Mouse (Mus musculus): Measurements from ENCODE around the gene Mypn. TPM values are rescaled to one million over a fixed set of nuclear protein-coding genes. Genes with fewer than 3 reads are reported as not detected.

Mypn gene
- polyA plus RNA-seq, 1 experiment from 2014 or later = 0.10 TPM

- Histone ChIP-seq H3K9me3 (replicated peaks; ENCODE audit: control insufficient read depth, low read length) (no peaks in the 10 kb centered on the region), H3K27ac (ENCODE audit: low read depth, low read length) (no peak overlapping the region), H3K4me1 (ENCODE audit: control insufficient read depth, insufficient read depth, low read length) (no peaks in the 10 kb centered on the region), H3K36me3 (ENCODE audit: control insufficient read depth, insufficient read depth, low read length) (no peaks in the 10 kb centered on the region), H3K4me2 (ENCODE audit: low read length) (no peak overlapping the region), H3K27me3 (replicated peaks; ENCODE audit: control insufficient read depth, insufficient read depth, low read length) (no peaks in the 10 kb centered on the region), H3K4me3 (ENCODE audit: low read depth, low read length) (no peak overlapping the region), H3K9ac (ENCODE audit: low read length) (no peak overlapping the region)
- ATAC-seq (no peak), DNase-seq (ENCODE audit: low spot score) (no peak)
- 77% methylated on average over 4 of the region's 4 CpGs for WGBS
Observed at GRCm38 (mm10) chr10:63155668-63156350, 47.9 kb downstream of the Mypn start.

DNA sequence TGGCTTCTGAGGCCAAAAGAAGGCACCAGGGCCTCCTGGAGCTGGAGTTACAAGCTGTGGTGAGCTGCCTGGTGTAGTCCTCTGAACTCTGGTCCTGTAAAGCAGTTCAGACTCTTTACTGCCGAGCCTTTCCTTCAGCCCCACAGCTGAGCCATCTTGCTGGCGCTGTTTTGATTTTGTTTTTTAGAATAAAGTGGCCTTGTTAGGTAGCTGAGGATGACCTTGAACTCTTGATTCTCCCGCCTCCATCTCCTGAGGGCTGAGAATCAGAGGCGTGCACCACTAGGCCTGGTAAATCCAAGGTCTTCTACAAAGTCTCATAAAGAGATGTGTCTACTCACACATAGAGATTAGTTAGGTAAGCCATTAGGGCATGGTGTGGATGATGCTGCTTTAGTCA, 49.0 kb downstream of the Mypn start:
- H3K36me3 ChIP-seq (ENCODE audit: control insufficient read depth, insufficient read depth, low read length) = no peaks in the 10 kb centered on the region
- no peaks in the 10 kb centered on the region for H3K27me3 ChIP-seq (replicated peaks; ENCODE audit: control insufficient read depth, insufficient read depth, low read length)
- H3K4me1 ChIP-seq (ENCODE audit: control insufficient read depth, insufficient read depth, low read length) = no peaks in the 10 kb centered on the region
- WGBS = 90% methylated on average over 4 of the region's 4 CpGs
- H3K27ac ChIP-seq (ENCODE audit: low read depth, low read length) = no peak overlapping the region
- DNase-seq (ENCODE audit: low spot score) (no peak), ATAC-seq (no peak)
- H3K4me2 ChIP-seq (ENCODE audit: low read length) = no peak overlapping the region
- H3K9me3 ChIP-seq (replicated peaks; ENCODE audit: control insufficient read depth, low read length) = no peaks in the 10 kb centered on the region
- no peak overlapping the region for H3K9ac ChIP-seq (ENCODE audit: low read length)
- no peak overlapping the region for H3K4me3 ChIP-seq (ENCODE audit: low read depth, low read length)

DNA sequence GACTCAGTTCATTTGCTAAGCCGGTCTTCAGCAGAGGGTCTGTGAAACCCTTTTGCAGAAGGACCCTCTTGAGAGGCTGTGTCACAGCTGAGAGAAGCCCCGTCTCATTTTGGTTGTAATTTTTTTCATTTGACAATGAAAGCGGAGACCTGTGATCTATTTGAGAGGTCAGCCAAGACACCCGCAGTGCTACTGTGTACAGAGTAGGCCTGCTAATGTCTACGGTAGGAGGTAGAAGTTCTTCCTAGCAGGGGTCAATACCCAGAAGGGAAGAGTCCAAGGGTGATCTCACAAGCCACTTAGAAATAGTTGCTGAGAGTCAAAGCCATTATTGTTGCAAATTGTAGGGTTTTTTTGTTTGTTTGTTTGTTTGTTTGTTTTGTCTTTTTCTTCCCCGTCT, 49.5 kb downstream of the Mypn start:
- Histone ChIP-seq H3K9me3 (replicated peaks; ENCODE audit: control insufficient read depth, low read length) (no peaks in the 10 kb centered on the region), H3K4me2 (ENCODE audit: low read length) (no peak overlapping the region), H3K9ac (ENCODE audit: low read length) (no peak overlapping the region), H3K27ac (ENCODE audit: low read depth, low read length) (no peak overlapping the region), H3K36me3 (ENCODE audit: control insufficient read depth, insufficient read depth, low read length) (no peaks in the 10 kb centered on the region), H3K4me1 (ENCODE audit: control insufficient read depth, insufficient read depth, low read length) (no peaks in the 10 kb centered on the region), H3K27me3 (replicated peaks; ENCODE audit: control insufficient read depth, insufficient read depth, low read length) (no peaks in the 10 kb centered on the region), H3K4me3 (ENCODE audit: low read depth, low read length) (no peak overlapping the region)
- 84% methylated on average over 6 of the region's 6 CpGs for WGBS
- ATAC-seq (no peak), DNase-seq (ENCODE audit: low spot score) (no peak)

DNA sequence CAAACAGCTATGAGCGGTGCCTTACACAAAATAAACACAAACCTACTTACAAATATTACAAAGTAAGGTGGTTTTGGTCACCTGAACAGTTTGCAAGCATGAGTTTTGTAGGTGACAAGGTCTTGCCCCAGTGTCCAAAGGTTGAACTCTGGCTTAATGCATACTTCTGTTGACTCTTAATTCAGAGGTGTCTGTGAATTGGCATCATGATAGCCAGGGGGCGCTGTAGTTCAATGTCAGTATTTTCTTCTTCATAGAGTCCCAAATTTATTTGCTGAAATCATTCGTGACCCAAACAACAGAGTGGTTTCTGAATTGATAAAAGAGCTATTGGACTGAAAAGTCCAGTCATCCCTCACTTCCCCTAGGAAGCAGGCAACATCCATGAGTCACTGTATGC, 50.2 kb downstream of the Mypn start:
- ATAC-seq (no peak), DNase-seq (ENCODE audit: low spot score) (peak; percentile 76)
- no peaks in the 10 kb centered on the region for H3K27me3 ChIP-seq (replicated peaks; ENCODE audit: control insufficient read depth, insufficient read depth, low read length)
- H3K27ac ChIP-seq (ENCODE audit: low read depth, low read length) = no peak overlapping the region
- no peaks in the 10 kb centered on the region for H3K4me1 ChIP-seq (ENCODE audit: control insufficient read depth, insufficient read depth, low read length)
- no peak overlapping the region for H3K9ac ChIP-seq (ENCODE audit: low read length)
- no peaks in the 10 kb centered on the region for H3K9me3 ChIP-seq (replicated peaks; ENCODE audit: control insufficient read depth, low read length)
- no peak overlapping the region for H3K4me3 ChIP-seq (ENCODE audit: low read depth, low read length)
- H3K36me3 ChIP-seq (ENCODE audit: control insufficient read depth, insufficient read depth, low read length) = no peaks in the 10 kb centered on the region
- 32% methylated on average over 3 of the region's 3 CpGs for WGBS
- no peak overlapping the region for H3K4me2 ChIP-seq (ENCODE audit: low read length)

- ATAC-seq (no peak), DNase-seq (ENCODE audit: low spot score) (no peak)
- Histone ChIP-seq H3K9ac (ENCODE audit: low read length) (no peak overlapping the region), H3K4me1 (ENCODE audit: control insufficient read depth, insufficient read depth, low read length) (no peaks in the 10 kb centered on the region), H3K4me3 (ENCODE audit: low read depth, low read length) (no peak overlapping the region), H3K27ac (ENCODE audit: low read depth, low read length) (no peak overlapping the region), H3K36me3 (ENCODE audit: control insufficient read depth, insufficient read depth, low read length) (no peaks in the 10 kb centered on the region), H3K27me3 (replicated peaks; ENCODE audit: control insufficient read depth, insufficient read depth, low read length) (no peaks in the 10 kb centered on the region), H3K9me3 (replicated peaks; ENCODE audit: control insufficient read depth, low read length) (no peaks in the 10 kb centered on the region), H3K4me2 (ENCODE audit: low read length) (no peak overlapping the region)
Observed at GRCm38 (mm10) chr10:63152358-63152757, 51.4 kb downstream of the Mypn start.

DNA sequence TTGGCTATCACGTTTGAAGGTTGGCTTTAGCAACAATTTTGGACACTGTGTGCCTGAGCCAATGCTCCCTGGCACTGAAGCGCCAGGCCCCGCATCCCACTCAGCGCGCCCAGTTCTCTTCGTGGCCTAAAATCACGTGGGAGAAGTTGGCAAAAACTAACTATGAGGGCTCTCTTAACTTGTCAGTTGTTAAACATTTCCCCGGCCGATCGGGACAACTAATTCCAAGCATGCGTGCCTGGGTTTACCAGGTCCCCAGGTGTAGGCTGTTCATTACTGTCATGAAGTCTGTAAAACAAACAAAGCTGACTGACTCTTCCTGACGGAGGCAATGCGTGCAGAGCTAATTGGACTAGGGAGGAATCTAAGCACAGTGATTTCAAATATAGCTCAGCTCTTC, 61.1 kb downstream of the Mypn start:
- Histone ChIP-seq H3K4me3 (ENCODE audit: low read depth, low read length) (no peak overlapping the region), H3K4me1 (ENCODE audit: control insufficient read depth, insufficient read depth, low read length) (no peaks in the 10 kb centered on the region), H3K36me3 (ENCODE audit: control insufficient read depth, insufficient read depth, low read length) (no peaks in the 10 kb centered on the region), H3K27me3 (replicated peaks; ENCODE audit: control insufficient read depth, insufficient read depth, low read length) (no peaks in the 10 kb centered on the region), H3K9me3 (replicated peaks; ENCODE audit: control insufficient read depth, low read length) (no peaks in the 10 kb centered on the region), H3K4me2 (ENCODE audit: low read length) (no peak overlapping the region), H3K27ac (ENCODE audit: low read depth, low read length) (no peak overlapping the region), H3K9ac (ENCODE audit: low read length) (no peak overlapping the region)
- no peak for ATAC-seq
- WGBS = 90% methylated on average over 13 of the region's 13 CpGs
- no peak for DNase-seq (ENCODE audit: low spot score)

DNA sequence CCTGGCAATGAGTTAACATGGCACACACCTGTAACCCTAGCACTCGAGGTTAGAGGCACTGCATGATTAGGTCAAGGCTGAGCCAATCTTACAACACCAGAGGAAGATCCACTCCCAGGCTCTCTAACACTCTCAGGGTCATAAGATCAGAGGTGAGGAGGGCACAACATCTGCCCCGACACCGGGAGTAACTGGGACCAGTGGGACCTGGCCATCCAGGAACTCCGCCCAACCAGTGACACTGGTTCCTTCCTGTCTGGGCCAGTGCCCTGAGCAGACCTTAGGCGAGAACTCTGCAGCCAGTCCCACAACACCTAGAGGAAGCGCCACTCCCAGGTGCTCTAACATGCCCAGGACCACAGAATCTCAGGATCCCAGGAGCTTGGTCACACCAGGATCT, 67.3 kb downstream of the Mypn start:
- Histone ChIP-seq H3K9ac (ENCODE audit: low read length) (no peak overlapping the region), H3K4me3 (ENCODE audit: low read depth, low read length) (no peak overlapping the region), H3K27me3 (replicated peaks; ENCODE audit: control insufficient read depth, insufficient read depth, low read length) (no peaks in the 10 kb centered on the region), H3K36me3 (ENCODE audit: control insufficient read depth, insufficient read depth, low read length) (no peaks in the 10 kb centered on the region), H3K4me1 (ENCODE audit: control insufficient read depth, insufficient read depth, low read length) (no peaks in the 10 kb centered on the region), H3K4me2 (ENCODE audit: low read length) (no peak overlapping the region), H3K9me3 (replicated peaks; ENCODE audit: control insufficient read depth, low read length) (no peaks in the 10 kb centered on the region), H3K27ac (ENCODE audit: low read depth, low read length) (no peak overlapping the region)
- 83% methylated on average over 6 of the region's 6 CpGs for WGBS
- DNase-seq (ENCODE audit: low spot score) (no peak), ATAC-seq (no peak)

GRCm38 (mm10) chr10:63135680-63136079, 68.1 kb downstream of the Mypn start:
- H3K36me3 ChIP-seq (ENCODE audit: control insufficient read depth, insufficient read depth, low read length) = no peaks in the 10 kb centered on the region
- no peaks in the 10 kb centered on the region for H3K9me3 ChIP-seq (replicated peaks; ENCODE audit: control insufficient read depth, low read length)
- no peak for ATAC-seq
- H3K27me3 ChIP-seq (replicated peaks; ENCODE audit: control insufficient read depth, insufficient read depth, low read length) = no peaks in the 10 kb centered on the region
- no peaks in the 10 kb centered on the region for H3K4me1 ChIP-seq (ENCODE audit: control insufficient read depth, insufficient read depth, low read length)
- 56% methylated on average over 12 of the region's 12 CpGs for WGBS
- H3K9ac ChIP-seq (ENCODE audit: low read length) = no peak overlapping the region
- H3K4me3 ChIP-seq (ENCODE audit: low read depth, low read length) = no peak overlapping the region
- no peak for DNase-seq (ENCODE audit: low spot score)
- no peak overlapping the region for H3K4me2 ChIP-seq (ENCODE audit: low read length)
- no peak overlapping the region for H3K27ac ChIP-seq (ENCODE audit: low read depth, low read length)

DNA sequence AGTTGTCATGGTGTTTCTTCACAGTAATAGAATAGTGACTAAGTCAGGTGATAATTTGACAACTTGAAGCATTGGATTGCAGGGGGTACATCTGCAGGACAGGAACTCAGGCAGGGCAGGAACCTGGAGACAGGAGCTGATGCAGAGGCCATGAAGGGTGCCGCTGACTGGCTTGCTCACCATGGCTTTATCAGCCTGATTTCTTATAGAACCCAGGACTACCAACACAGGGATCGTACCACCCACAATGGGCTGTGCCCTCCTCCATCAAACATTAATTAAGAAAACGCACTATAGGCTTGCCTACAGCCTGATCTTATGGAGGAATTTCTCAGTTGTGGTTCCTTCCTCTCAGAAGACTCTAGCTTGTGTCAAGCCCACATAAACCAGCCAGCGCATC, 70.4 kb downstream of the Mypn start:
- Histone ChIP-seq H3K36me3 (ENCODE audit: control insufficient read depth, insufficient read depth, low read length) (no peaks in the 10 kb centered on the region), H3K4me1 (ENCODE audit: control insufficient read depth, insufficient read depth, low read length) (no peaks in the 10 kb centered on the region), H3K9ac (ENCODE audit: low read length) (no peak overlapping the region), H3K27ac (ENCODE audit: low read depth, low read length) (no peak overlapping the region), H3K27me3 (replicated peaks; ENCODE audit: control insufficient read depth, insufficient read depth, low read length) (no peaks in the 10 kb centered on the region), H3K4me3 (ENCODE audit: low read depth, low read length) (no peak overlapping the region), H3K4me2 (ENCODE audit: low read length) (no peak overlapping the region), H3K9me3 (replicated peaks; ENCODE audit: control insufficient read depth, low read length) (no peaks in the 10 kb centered on the region)
- DNase-seq (ENCODE audit: low spot score) (no peak), ATAC-seq (no peak)
- WGBS = 91% methylated on average over 4 of the region's 4 CpGs

Data from forebrain, embryonic 14.5 days (tissue).